ENCODE assay signal across 8 mouse cellular contexts in the genomic region with DNA sequence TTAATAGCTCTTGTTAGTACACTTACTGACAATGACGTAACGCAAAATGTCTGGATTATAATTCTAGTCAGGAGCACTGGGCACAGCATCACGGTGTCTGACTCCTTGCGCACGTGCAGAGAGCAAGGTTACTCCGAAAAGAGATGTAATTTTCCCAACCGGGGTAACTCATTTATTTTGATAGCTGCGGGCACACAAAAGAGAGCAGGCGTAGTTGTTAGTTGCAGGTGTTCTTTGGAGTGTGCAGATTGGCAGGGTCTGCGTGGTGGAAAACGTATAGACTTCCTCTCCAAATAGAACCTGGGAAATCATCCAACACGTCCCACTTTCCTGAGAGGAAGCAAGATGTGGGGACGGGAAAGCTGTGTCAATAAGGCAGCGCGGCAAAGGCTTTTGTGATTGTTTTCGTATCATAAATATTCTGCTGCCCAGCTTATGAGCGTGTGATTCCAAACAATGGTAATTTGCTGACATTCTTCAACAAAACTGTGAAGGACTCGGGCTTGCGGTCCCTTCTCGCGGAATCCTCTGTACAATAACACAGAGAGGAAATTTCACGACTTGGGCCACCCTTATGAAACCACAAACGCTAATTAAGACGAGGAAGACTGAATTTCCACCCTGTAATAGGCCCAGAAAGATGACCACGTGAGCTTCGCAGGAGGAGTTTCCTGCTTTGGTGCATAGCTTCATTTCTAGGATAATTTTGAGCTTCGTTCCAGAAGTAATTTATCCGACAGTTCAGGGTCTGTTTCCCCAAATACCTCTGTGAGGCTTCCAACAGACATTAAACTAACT.
DNase-seq lines count a peak whose midpoint lies in the region; ATAC-seq lines count a peak whose summit lies in the region.

No protein-coding gene starts in this region.

- H3K36me3 ChIP-seq in embryonic facial prominence, embryonic 14.5 days (ENCODE audit: control insufficient read depth, insufficient read depth, low read length) = no peaks in the 10 kb centered on the region

- peak; percentile 14 for DNase-seq in gastrocnemius, postnatal 25 days
- no peak for DNase-seq in gastrocnemius, postnatal 10 days
- peak; percentile 78 for DNase-seq in embryonic facial prominence, embryonic 14.5 days (ENCODE audit: low spot score)
- peak; percentile 43 for DNase-seq in heart, postnatal 4 days
- DNase-seq in left cerebral cortex, adult 18-20 months (ENCODE audit: low spot score in 2 of 2) = peak; percentile 44 to 61
- DNase-seq in natural killer cell, adult 2 months (ENCODE audit: low spot score in 2 of 2) = peak; percentile 8 to 20
- no peak for DNase-seq in gastrocnemius, adult 18-20 months (ENCODE audit: low spot score)
- no peak for DNase-seq in c-Kit-positive CD71-positive TER-119-positive erythroid progenitor cells, embryonic 14.5 days (ENCODE audit: low spot score)

- WGBS in embryonic facial prominence, embryonic 14.5 days = 69% methylated on average over 28 of the region's 28 CpGs

- peak overlapping the region; percentile 15; the same call in 1 of the 2 replicates for H3K4me2 ChIP-seq in embryonic facial prominence, embryonic 14.5 days (ENCODE audit: low read depth, low read length)

- no peak overlapping the region; the same call in 1 of the 2 replicates for H3K27ac ChIP-seq in embryonic facial prominence, embryonic 14.5 days (replicated peaks; ENCODE audit: low read depth, low read length)

- peak; percentile 53; the same call in 1 of the 2 replicates for ATAC-seq in embryonic facial prominence, embryonic 14.5 days (ENCODE audit: low read depth)

- H3K4me1 ChIP-seq in embryonic facial prominence, embryonic 14.5 days (ENCODE audit: control insufficient read depth, insufficient read depth, low read length) = no peaks in the 10 kb centered on the region

- H3K4me3 ChIP-seq in embryonic facial prominence, embryonic 14.5 days (ENCODE audit: low read depth, low read length) = no peak overlapping the region

- H3K9ac ChIP-seq in embryonic facial prominence, embryonic 14.5 days (ENCODE audit: low read depth, low read length) = no peak overlapping the region

- no peaks in the 10 kb centered on the region for H3K27me3 ChIP-seq in embryonic facial prominence, embryonic 14.5 days (replicated peaks; ENCODE audit: control insufficient read depth, insufficient read depth, low read length)

- no peaks in the 10 kb centered on the region for H3K9me3 ChIP-seq in embryonic facial prominence, embryonic 14.5 days (ENCODE audit: control insufficient read depth, low read length)

Comparison
In these comparisons a context has a peak if more than half of its experiments do, and no peak if none do; other contexts are left out.
1. DNase-seq: peak in gastrocnemius, postnatal 25 days (single experiment), embryonic facial prominence, embryonic 14.5 days (single experiment), heart, postnatal 4 days (single experiment), left cerebral cortex, adult 18-20 months (2 of 2) and natural killer cell, adult 2 months (2 of 2); none in gastrocnemius, postnatal 10 days (single experiment), gastrocnemius, adult 18-20 months (single experiment) and c-Kit-positive CD71-positive TER-119-positive erythroid progenitor cells, embryonic 14.5 days (single experiment).